Mouse (Mus musculus): ENCODE measurements around the gene H2al1b. TPM values are rescaled to one million over a fixed set of nuclear protein-coding genes. Genes with fewer than 3 reads are reported as not detected.
"Not testable (repeated sequence)": the region's sequence is repeated elsewhere in the genome, so short reads cannot be mapped to it uniquely, and the experiment has no call there.

Gene H2al1b
- polyA plus RNA-seq, 1 experiment from 2014 or later = not detected

DNA sequence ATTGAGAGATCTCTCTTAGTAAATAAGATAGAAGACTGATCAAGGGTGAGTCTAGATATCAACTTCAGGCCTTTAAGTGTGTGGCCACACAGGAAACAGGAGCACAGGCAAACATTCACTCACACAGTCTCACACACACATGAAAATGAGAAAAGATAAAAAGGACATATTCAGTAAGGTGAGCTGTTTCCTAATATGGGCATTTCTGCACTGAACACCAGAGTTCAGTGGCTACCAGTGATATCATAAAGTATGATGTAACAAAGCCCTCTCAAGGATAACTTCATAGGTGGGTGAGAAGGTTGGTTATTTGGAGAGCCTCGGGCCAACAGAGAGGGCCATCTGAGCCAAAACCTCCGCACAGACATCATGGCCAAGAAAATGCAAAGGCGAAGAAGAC, 15.7 kb downstream of the H2al1b start, which contains the start of gene H2al1g:
H2al1g (plus strand) TSS at position 301 of the 400 bp plus-strand sequence.
- DNase-seq (ENCODE audit: low spot score); H3K4me3 ChIP-seq (ENCODE audit: low read depth, low read length); H3K27ac ChIP-seq (ENCODE audit: low read depth, low read length); H3K36me3 ChIP-seq (ENCODE audit: control insufficient read depth, insufficient read depth, low read length); H3K9me3 ChIP-seq (ENCODE audit: control insufficient read depth, low read length); H3K4me2 ChIP-seq (ENCODE audit: low read depth, low read length, severe bottlenecking); H3K27me3 ChIP-seq (ENCODE audit: control insufficient read depth, insufficient read depth, low read length); H3K4me1 ChIP-seq (replicated peaks; ENCODE audit: control insufficient read depth, insufficient read depth, low read length); H3K9ac ChIP-seq (ENCODE audit: low read length); ATAC-seq (replicated peaks; ENCODE audit: low FRiP score): not testable (repeated sequence)
- no CpG with 5 or more reads among the region's 3 CpGs for whole genome bisulfite sequencing

DNA sequence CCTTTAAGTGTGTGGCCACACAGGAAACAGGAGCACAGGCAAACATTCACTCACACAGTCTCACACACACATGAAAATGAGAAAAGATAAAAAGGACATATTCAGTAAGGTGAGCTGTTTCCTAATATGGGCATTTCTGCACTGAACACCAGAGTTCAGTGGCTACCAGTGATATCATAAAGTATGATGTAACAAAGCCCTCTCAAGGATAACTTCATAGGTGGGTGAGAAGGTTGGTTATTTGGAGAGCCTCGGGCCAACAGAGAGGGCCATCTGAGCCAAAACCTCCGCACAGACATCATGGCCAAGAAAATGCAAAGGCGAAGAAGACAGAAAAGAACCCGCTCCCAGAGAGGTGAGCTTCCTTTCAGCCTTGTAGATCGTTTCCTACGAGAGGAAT, 19.0 kb downstream of the H2al1b start, which contains the start of gene H2al1h:
H2al1h (plus strand) TSS at position 301 of the 400 bp plus-strand sequence.
- not testable (repeated sequence) for ATAC-seq (replicated peaks; ENCODE audit: low FRiP score); H3K4me3 ChIP-seq (ENCODE audit: low read depth, low read length); H3K4me1 ChIP-seq (replicated peaks; ENCODE audit: control insufficient read depth, insufficient read depth, low read length); H3K9ac ChIP-seq (ENCODE audit: low read length); H3K36me3 ChIP-seq (ENCODE audit: control insufficient read depth, insufficient read depth, low read length); H3K27ac ChIP-seq (ENCODE audit: low read depth, low read length); DNase-seq (ENCODE audit: low spot score); H3K4me2 ChIP-seq (ENCODE audit: low read depth, low read length, severe bottlenecking); H3K27me3 ChIP-seq (ENCODE audit: control insufficient read depth, insufficient read depth, low read length); H3K9me3 ChIP-seq (ENCODE audit: control insufficient read depth, low read length)
- WGBS = no CpG with 5 or more reads among the region's 6 CpGs

DNA sequence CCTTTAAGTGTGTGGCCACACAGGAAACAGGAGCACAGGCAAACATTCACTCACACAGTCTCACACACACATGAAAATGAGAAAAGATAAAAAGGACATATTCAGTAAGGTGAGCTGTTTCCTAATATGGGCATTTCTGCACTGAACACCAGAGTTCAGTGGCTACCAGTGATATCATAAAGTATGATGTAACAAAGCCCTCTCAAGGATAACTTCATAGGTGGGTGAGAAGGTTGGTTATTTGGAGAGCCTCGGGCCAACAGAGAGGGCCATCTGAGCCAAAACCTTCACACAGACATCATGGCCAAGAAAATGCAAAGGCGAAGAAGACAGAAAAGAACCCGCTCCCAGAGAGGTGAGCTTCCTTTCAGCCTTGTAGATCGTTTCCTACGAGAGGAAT, 22.1 kb downstream of the H2al1b start, which contains the start of gene H2al1i:
H2al1i (plus strand) TSS at position 301 of the 400 bp plus-strand sequence.
- H3K4me1 ChIP-seq (replicated peaks; ENCODE audit: control insufficient read depth, insufficient read depth, low read length); DNase-seq (ENCODE audit: low spot score); H3K27ac ChIP-seq (ENCODE audit: low read depth, low read length); H3K4me2 ChIP-seq (ENCODE audit: low read depth, low read length, severe bottlenecking); ATAC-seq (replicated peaks; ENCODE audit: low FRiP score); H3K4me3 ChIP-seq (ENCODE audit: low read depth, low read length); H3K36me3 ChIP-seq (ENCODE audit: control insufficient read depth, insufficient read depth, low read length); H3K9ac ChIP-seq (ENCODE audit: low read length); H3K27me3 ChIP-seq (ENCODE audit: control insufficient read depth, insufficient read depth, low read length); H3K9me3 ChIP-seq (ENCODE audit: control insufficient read depth, low read length): not testable (repeated sequence)
- 90% methylated on average over 2 of the region's 5 CpGs for WGBS

DNA sequence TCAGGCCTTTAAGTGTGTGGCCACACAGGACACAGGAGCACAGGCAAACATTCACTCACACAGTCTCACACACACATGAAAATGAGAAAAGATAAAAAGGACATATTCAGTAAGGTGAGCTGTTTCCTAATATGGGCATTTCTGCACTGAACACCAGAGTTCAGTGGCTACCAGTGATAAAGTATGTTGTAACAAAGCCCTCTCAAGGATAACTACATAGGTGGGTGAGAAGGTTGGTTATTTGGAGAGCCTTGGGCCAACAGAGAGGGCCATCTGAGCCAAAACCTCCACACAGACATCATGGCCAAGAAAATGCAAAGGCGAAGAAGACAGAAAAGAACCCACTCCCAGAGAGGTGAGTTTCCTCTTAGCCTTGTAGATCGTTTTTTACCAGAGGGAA, 25.3 kb downstream of the H2al1b start, which contains the start of gene H2al1j:
H2al1j (plus strand) TSS at position 301 of the 400 bp plus-strand sequence.
- ATAC-seq (replicated peaks; ENCODE audit: low FRiP score); H3K27ac ChIP-seq (ENCODE audit: low read depth, low read length); H3K4me1 ChIP-seq (replicated peaks; ENCODE audit: control insufficient read depth, insufficient read depth, low read length); H3K9me3 ChIP-seq (ENCODE audit: control insufficient read depth, low read length); H3K36me3 ChIP-seq (ENCODE audit: control insufficient read depth, insufficient read depth, low read length); H3K4me3 ChIP-seq (ENCODE audit: low read depth, low read length); H3K4me2 ChIP-seq (ENCODE audit: low read depth, low read length, severe bottlenecking); H3K27me3 ChIP-seq (ENCODE audit: control insufficient read depth, insufficient read depth, low read length); DNase-seq (ENCODE audit: low spot score); H3K9ac ChIP-seq (ENCODE audit: low read length): not testable (repeated sequence)
- WGBS = 88% methylated on average over 2 of the region's 2 CpGs

DNA sequence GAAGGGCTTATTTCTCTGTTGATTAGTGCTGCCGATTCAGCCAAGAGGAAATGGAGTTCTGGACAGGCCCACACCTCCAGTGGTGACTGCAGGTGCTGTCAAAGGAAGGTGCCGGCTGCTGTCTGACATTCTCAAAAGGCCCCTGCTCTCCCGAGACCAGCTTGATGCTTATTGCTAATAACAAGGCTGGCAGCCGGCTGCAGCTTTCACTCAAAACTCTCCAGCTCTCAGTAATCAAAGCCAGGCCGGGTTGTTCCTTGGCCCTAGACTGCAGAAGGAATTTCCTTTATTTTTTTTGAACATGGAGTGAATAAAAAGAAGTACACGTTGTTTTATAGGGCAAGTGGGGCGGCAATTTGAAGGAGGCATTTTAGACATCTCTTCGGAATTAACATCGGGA, 43.5 kb downstream of the H2al1b start:
- DNase-seq (ENCODE audit: low spot score) (no peak), ATAC-seq (replicated peaks; ENCODE audit: low FRiP score) (no peak)

DNA sequence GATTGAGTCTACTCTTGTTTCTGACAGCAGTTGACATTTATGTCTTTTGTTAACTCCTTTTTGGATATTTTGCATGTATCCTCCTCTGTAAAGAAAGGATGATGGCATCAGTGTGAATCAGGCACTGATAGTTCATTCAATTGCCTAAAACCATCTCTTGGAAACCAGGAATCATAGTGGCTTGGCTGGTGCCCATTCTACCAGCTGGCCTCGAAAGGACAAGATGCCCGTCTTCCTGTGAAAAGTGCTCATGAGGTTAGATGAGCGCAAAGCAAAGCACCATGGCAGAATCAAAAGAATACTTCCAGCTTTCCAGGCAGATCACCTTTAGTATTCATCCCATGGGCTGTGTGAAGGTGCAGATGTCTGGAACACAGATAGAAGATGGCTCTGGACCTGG, 44.5 kb downstream of the H2al1b start:
- H3K27me3 ChIP-seq (ENCODE audit: control insufficient read depth, insufficient read depth, low read length) = no peaks in the 10 kb centered on the region
- WGBS = 92% methylated on average over 3 of the region's 3 CpGs
- H3K4me2 ChIP-seq (ENCODE audit: low read depth, low read length, severe bottlenecking) = no peak overlapping the region
- no peaks in the 10 kb centered on the region for H3K4me1 ChIP-seq (replicated peaks; ENCODE audit: control insufficient read depth, insufficient read depth, low read length)
- no peaks in the 10 kb centered on the region for H3K9me3 ChIP-seq (ENCODE audit: control insufficient read depth, low read length)
- no peak overlapping the region for H3K4me3 ChIP-seq (ENCODE audit: low read depth, low read length)
- no peaks in the 10 kb centered on the region for H3K36me3 ChIP-seq (ENCODE audit: control insufficient read depth, insufficient read depth, low read length)
- H3K27ac ChIP-seq (ENCODE audit: low read depth, low read length) = no peak overlapping the region
- no peak for ATAC-seq (replicated peaks; ENCODE audit: low FRiP score)
- DNase-seq (ENCODE audit: low spot score) = no peak
- H3K9ac ChIP-seq (ENCODE audit: low read length) = no peak overlapping the region

More for the DNA sequence above, 43.5 kb downstream of the H2al1b start:
- H3K4me1 ChIP-seq (replicated peaks; ENCODE audit: control insufficient read depth, insufficient read depth, low read length) = no peaks in the 10 kb centered on the region
- H3K4me3 ChIP-seq (ENCODE audit: low read depth, low read length) = no peak overlapping the region
- WGBS = 61% methylated on average over 9 of the region's 9 CpGs
- no peaks in the 10 kb centered on the region for H3K27me3 ChIP-seq (ENCODE audit: control insufficient read depth, insufficient read depth, low read length)
- no peak overlapping the region for H3K4me2 ChIP-seq (ENCODE audit: low read depth, low read length, severe bottlenecking)
- no peak overlapping the region for H3K9ac ChIP-seq (ENCODE audit: low read length)
- no peaks in the 10 kb centered on the region for H3K36me3 ChIP-seq (ENCODE audit: control insufficient read depth, insufficient read depth, low read length)
- no peak overlapping the region for H3K27ac ChIP-seq (ENCODE audit: low read depth, low read length)
- no peaks in the 10 kb centered on the region for H3K9me3 ChIP-seq (ENCODE audit: control insufficient read depth, low read length)

Other genes with a start within 250 kb of the H2al1b start
- not detected in 2 replicates for gene H2al1a, start 3.2 kb upstream of the H2al1b start, polyA plus RNA-seq (2014; fragmentation: Nextera tagmentation; extraction: Ambion mirVana)
- not detected in 2 replicates for gene H2al1c, start 3.2 kb downstream of the H2al1b start, polyA plus RNA-seq (2014; fragmentation: Nextera tagmentation; extraction: Ambion mirVana)
- gene H2al1d, start 6.4 kb downstream of the H2al1b start, polyA plus RNA-seq (2014; fragmentation: Nextera tagmentation; extraction: Ambion mirVana) = not detected in 2 replicates
- gene H2al1e, start 9.5 kb downstream of the H2al1b start, polyA plus RNA-seq (2014; fragmentation: Nextera tagmentation; extraction: Ambion mirVana) = not detected in 2 replicates
- gene H2al1f, start 12.7 kb downstream of the H2al1b start, polyA plus RNA-seq (2014; fragmentation: Nextera tagmentation; extraction: Ambion mirVana) = not detected in 2 replicates
- gene H2al1g, start 15.8 kb downstream of the H2al1b start, polyA plus RNA-seq (2014; fragmentation: Nextera tagmentation; extraction: Ambion mirVana) = not detected in 2 replicates
- not detected in 2 replicates for gene H2al1h, start 19.1 kb downstream of the H2al1b start, polyA plus RNA-seq (2014; fragmentation: Nextera tagmentation; extraction: Ambion mirVana)
- not detected in 2 replicates for gene H2al1i, start 22.2 kb downstream of the H2al1b start, polyA plus RNA-seq (2014; fragmentation: Nextera tagmentation; extraction: Ambion mirVana)
- not detected in 2 replicates for gene H2al1j, start 25.4 kb downstream of the H2al1b start, polyA plus RNA-seq (2014; fragmentation: Nextera tagmentation; extraction: Ambion mirVana)

Data from forebrain, embryonic 11.5 days (tissue).